Mouse (Mus musculus) hematopoietic stem cell, adult 5-6 weeks (primary cell): ENCODE data around the gene Mkln1. TPM values are rescaled to one million over a fixed set of nuclear protein-coding genes. Genes with fewer than 3 reads are reported as not detected.

Experiments
- ATAC-seq, 2 experiments: fragments of 125-278 bp in 1 of 2; replicated peaks in 1 of 2; 2 replicates each; pipeline ENCODE4 v1.8.0; 2016 to 2017; ENCODE audit warnings: inconsistent platforms in 2 of 2, mild to moderate bottlenecking in 2 of 2, moderate number of reproducible peaks in 2 of 2, low read depth in 1 of 2, moderate TSS enrichment in 1 of 2; ENCODE audit not compliant: low FRiP score in 2 of 2, poor library complexity in 2 of 2, severe bottlenecking in 2 of 2, insufficient read depth in 1 of 2, low TSS enrichment in 1 of 2
- total RNA-seq: library from RNA; stranded (forward); fragments of 172-1452, 232-1000 nt; gene quantifications from 2 replicates; pipeline ENCODE4 v1.2.3, GENCODE M21; 2017

The Mkln1 gene
- total RNA-seq, 1 experiment from 2014 or later, result 169 TPM

DNA sequence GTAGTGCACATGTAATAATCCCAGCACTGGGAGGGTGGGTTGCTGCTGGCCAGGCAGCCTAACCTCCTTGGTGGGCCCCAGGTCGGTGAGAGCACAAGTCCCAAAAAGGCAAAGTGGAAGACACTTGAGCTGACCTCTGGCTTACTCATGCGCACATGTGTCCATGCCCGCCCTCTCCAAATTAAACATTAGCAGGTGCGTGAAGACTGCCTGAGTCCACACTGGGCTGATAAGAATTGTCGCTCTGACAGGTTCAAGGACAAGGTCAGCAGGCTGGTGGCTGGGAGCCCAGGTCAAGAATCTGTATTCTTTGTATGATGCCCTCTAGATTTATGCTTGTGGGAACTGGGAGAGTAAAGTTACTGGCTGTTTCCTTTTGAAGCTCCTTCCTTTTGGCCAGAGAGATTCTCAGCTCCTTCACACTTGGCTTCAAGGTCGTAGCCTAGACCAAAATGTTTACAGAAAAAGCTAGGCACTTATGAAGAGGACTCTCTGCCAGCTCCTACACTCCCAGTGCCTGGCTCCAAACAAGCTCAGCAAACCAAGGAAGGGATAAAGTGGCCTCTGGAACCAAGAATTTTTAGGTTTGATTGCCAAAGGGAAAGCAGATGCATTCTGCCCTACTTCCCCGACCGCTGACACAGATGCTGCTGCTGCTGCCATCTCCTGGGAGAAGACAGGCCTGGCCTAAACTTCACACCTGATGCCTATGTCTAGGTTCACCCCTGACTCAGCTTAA is 8.1 kb upstream of the Mkln1 start:
- peak in 1 of 2 experiments; percentile 22; a peak in 1 of 4 replicates for ATAC-seq

- ATAC-seq, result no peak
Measured at GRCm38 (mm10) chr6:31392871-31393270, 5.7 kb upstream of the Mkln1 start.

GRCm38 (mm10) chr6:31396118-31396517 is 2.4 kb upstream of the Mkln1 start:
- ATAC-seq, result no peak

DNA sequence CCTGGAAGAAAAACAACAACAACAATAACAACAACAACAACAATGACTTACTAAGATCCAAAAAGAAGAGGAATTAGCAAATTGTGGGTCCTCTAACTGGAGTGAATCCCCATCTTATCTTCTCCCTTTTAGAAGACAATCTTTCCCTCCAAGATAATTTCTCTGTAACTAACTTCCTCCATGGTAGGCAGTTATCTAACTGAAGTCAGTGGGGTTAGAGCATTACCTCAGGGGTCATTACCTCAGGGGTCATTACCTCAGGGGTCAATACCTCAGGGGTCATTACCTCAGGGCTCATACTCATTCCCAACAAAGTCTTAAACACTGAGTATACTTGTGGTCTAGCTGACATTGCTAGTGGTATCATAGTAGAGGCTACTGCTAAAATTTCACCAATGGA is 1.2 kb upstream of the Mkln1 start:
- no peak for ATAC-seq

- ATAC-seq, result no peak; a peak in 1 of 4 replicates
Measured at GRCm38 (mm10) chr6:31397775-31398430, 632 bp upstream of the Mkln1 start.

DNA sequence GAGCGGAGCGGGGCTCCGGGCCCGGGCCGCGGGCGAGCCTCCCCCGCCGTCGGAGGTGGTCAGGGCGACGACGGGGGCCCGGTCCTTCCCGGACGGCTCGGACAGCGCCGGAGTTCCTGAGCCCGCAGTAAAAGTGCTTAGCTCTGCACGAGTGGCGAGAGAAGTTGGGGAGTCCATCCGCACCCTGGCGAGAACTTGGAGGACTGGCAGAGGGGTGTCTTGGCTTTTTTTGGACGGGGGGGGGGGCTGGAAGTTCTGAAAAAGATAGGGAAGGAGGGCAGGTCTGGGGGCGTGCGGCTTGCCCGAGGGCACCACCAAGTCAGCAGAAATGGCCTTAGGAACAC is 643 bp downstream of the Mkln1 start:
- ATAC-seq, result no peak

- ATAC-seq, result no peak
Measured at GRCm38 (mm10) chr6:31399566-31399965, 1.0 kb downstream of the Mkln1 start.

- ATAC-seq, result no peak
Measured at GRCm38 (mm10) chr6:31411017-31411416, 12.5 kb downstream of the Mkln1 start.

- ATAC-seq, result peak; percentile 46 to 72
Measured at GRCm38 (mm10) chr6:31412487-31412886, 14.0 kb downstream of the Mkln1 start.

- no peak for ATAC-seq
Measured at GRCm38 (mm10) chr6:31413556-31413955, 15.0 kb downstream of the Mkln1 start.

DNA sequence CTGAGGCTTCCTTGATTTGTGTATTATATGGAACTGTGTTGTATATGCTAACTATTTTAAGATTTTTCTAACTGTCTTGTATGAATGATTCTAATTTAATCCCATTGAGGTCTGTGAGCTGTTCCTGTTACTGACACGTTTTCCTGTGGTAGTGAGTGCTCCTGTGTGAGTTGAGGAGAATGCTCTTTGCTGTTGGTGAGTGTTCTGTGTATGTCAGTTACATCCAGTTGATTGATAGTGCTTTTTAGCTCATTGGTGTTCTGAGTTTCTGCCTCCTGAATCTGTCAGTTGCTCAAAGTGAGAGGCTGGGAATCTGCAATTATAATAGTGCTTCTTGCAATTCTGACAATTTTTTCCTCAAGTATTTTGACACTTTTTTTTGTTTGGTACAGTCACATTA is 15.8 kb downstream of the Mkln1 start:
- ATAC-seq, result no peak

DNA sequence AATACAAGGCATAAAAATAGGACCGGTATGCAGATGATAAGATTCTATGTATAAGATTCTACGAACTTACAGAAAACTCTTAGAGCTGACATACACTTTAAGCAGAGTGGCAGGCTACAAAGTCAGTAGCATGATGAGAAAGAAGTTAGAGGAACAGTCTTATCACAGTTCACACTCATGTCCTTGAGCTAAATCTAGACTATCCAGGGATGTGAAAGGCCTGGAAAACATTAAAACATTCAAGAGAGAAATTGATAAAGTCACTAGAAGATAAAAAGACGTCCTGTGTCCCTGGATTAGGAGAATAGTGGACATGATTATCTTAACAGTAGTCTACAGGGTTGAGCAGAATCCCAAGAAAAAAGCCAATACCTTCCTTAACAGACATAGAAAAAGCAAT is 26.9 kb downstream of the Mkln1 start:
- ATAC-seq, result no peak

GRCm38 (mm10) chr6:31437264-31437663 is 38.7 kb downstream of the Mkln1 start:
- ATAC-seq, result no peak

DNA sequence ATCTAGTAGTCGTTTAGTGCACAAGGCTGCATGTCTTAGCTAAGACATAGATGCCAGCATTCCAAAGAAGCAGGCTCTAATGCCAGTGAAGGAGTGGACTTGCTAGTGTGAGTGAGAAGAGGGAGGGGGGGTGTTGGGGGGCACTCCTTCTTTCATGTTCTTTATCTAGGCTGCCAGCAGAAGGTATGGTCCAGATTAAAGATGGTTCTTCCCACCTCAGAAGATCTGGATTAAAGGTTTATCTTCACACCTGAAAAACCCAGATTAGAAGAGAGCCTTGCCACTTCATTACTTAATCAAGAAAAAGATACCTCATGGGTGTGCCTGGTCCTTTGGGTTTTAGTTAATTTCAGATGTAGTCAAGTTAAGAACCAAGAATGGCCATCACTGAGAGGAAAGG is 46.7 kb downstream of the Mkln1 start:
- ATAC-seq, result no peak

DNA sequence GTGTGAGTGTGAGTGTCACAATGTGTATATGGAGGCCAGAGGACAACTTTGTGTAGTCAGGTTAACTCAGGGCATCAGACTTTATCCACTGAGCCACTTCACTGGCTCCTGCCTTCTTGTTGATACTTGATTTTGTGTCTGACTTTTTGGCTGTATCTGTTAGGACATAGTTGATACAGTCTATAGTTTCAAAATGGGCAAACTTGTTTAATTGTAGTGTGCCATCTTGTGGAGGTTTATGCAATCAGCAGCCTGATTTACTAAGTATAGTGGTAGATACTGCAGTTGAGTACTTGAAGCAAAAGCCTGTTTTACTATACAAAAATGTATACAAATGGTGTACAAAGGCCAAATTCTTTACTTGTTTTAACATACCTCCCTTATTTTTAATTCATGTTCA is 55.2 kb downstream of the Mkln1 start:
- peak; percentile 56 to 69 for ATAC-seq

DNA sequence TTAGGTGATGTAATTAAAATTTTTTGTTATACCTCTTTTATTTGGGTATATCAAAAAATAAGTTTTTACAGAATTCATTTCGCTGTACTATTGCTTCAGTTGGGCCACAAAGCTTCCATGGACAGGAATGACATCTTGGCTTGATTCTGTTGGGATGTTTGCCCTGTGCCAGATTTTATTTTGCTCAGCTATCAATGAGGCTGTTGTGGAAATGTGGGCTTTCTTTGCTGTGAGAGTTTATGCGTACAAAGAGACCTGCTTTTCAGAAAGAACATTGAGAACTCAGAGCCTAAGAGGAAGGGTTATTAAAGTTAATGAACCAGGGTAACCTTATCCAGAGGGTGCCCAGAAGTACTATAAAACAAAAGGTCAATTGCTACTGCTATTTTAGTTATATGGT is 56.8 kb downstream of the Mkln1 start:
- no peak for ATAC-seq

DNA sequence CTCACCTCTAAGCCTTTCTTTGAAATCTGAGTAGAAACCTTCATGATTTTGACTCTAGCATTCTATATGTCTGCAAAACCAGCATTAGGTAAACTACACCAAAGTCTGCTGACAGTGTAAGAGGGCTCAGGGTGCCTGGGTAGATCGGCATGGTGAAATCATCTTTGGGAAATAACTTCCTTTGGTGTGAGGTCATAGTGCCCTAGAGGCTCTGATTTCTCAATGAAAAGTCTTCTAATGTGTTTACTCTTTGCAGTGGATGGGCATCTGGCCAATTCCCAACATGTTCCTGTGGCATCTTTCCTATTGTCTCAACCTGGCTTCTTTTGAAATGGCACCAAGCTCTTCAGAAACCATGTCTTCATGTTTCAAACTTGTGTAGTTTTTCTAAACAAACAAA is 58.5 kb downstream of the Mkln1 start:
- ATAC-seq, result peak in 1 of 2 experiments; percentile 45; a peak in 1 of 4 replicates

GRCm38 (mm10) chr6:31469431-31469830 is 70.9 kb downstream of the Mkln1 start:
- ATAC-seq, result no peak

- ATAC-seq, result no peak
Measured at GRCm38 (mm10) chr6:31478221-31478620, 79.7 kb downstream of the Mkln1 start.
